ENCODE assay signal across 8 mouse cellular contexts in the genomic region with DNA sequence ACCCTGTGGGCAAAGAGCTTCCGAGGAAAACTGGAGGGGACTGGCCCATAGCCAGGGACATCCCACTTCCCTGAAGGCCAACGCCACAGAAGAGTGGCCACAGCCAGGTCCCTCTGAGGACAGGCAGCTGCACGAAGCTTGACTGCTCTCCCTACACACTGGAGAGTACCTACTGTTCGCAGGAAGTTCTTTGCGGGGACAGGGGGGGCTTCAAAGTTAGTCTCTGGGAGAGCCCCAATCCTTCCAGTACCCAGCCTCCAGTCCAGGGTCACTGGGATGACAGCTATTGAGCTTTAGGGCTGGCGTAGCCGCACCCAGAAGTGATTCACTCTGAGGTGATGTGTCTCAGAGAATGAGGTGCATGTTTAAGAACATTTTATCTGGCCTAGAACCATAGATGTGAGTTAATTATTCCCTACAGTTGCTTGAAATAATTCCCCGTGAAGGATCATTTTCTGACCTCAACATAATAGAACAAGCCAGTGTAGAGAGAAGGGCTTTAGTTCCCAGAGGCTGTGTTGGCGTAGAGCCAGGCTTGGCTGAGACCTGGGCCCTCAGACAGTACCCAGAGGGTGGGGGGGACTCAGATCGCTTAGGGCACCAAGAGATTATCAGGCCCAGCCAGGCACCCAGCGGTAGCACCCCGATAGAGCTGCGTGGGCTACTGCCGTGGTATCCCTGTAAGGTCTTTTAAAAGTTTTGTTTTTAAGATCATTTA. TPM values are rescaled to one million over a fixed set of nuclear protein-coding genes. Genes with fewer than 3 reads are reported as not detected.
DNase-seq lines count a peak whose midpoint lies in the region; ATAC-seq lines count a peak whose summit lies in the region.

No protein-coding gene starts in this region.

- no peak overlapping the region for H3K9ac ChIP-seq in heart, embryonic 11.5 days (ENCODE audit: low read depth, low read length)
- 0 out of 2 replicates have a peak overlapping the region, but pooled peaks have one; percentile 21 for H3K9ac ChIP-seq in forebrain, embryonic 13.5 days
- no peak overlapping the region for H3K9ac ChIP-seq in kidney, embryonic 15.5 days

- WGBS in heart, embryonic 11.5 days (ENCODE audit: insufficient replicate concordance): 82% methylated on average over 14 of the region's 14 CpGs
- WGBS in forebrain, embryonic 13.5 days: 37% methylated on average over 14 of the region's 14 CpGs
- 79% methylated on average over 14 of the region's 14 CpGs for WGBS in kidney, embryonic 15.5 days

- H3K4me3 ChIP-seq in heart, embryonic 11.5 days (ENCODE audit: low read depth, low read length): no peak overlapping the region
- H3K4me3 ChIP-seq in forebrain, embryonic 13.5 days: no peak overlapping the region
- no peak overlapping the region for H3K4me3 ChIP-seq in kidney, embryonic 15.5 days (replicated peaks)

- no peaks in the 10 kb centered on the region; the same call in 1 of the 2 replicates for H3K4me1 ChIP-seq in heart, embryonic 11.5 days (ENCODE audit: control insufficient read depth, insufficient read depth, low read length)
- H3K4me1 ChIP-seq in forebrain, embryonic 13.5 days: peaks cover 25% of the 10 kb centered on the region
- H3K4me1 ChIP-seq in kidney, embryonic 15.5 days: peaks cover 26% of the 10 kb centered on the region

- H3K4me2 ChIP-seq in heart, embryonic 11.5 days: no peak overlapping the region
- H3K4me2 ChIP-seq in forebrain, embryonic 13.5 days: no peak overlapping the region
- no peak overlapping the region for H3K4me2 ChIP-seq in kidney, embryonic 15.5 days

- no peak overlapping the region for H3K27ac ChIP-seq in heart, embryonic 11.5 days (ENCODE audit: low read depth, low read length)
- peak overlapping the region; percentile 79 for H3K27ac ChIP-seq in forebrain, embryonic 13.5 days
- peak overlapping the region; percentile 78 for H3K27ac ChIP-seq in kidney, embryonic 15.5 days

- H3K27me3 ChIP-seq in heart, embryonic 11.5 days (ENCODE audit: control insufficient read depth, insufficient read depth, low read length): no peaks in the 10 kb centered on the region
- no peaks in the 10 kb centered on the region for H3K27me3 ChIP-seq in forebrain, embryonic 13.5 days
- no peaks in the 10 kb centered on the region for H3K27me3 ChIP-seq in kidney, embryonic 15.5 days

- H3K9me3 ChIP-seq in heart, embryonic 11.5 days (replicated peaks; ENCODE audit: control insufficient read depth, low read length): no peaks in the 10 kb centered on the region
- no peaks in the 10 kb centered on the region for H3K9me3 ChIP-seq in forebrain, embryonic 13.5 days (replicated peaks)
- H3K9me3 ChIP-seq in kidney, embryonic 15.5 days (replicated peaks): no peaks in the 10 kb centered on the region

- H3K36me3 ChIP-seq in heart, embryonic 11.5 days (ENCODE audit: control insufficient read depth, insufficient read depth, low read length): peaks cover 31% of the 10 kb centered on the region
- H3K36me3 ChIP-seq in forebrain, embryonic 13.5 days (ENCODE audit: poor library complexity, severe bottlenecking): peaks cover 78% of the 10 kb centered on the region
- H3K36me3 ChIP-seq in kidney, embryonic 15.5 days: peaks cover 85% of the 10 kb centered on the region

- 0 out of 2 replicates have a peak, but pooled peaks have one; percentile 58 for ATAC-seq in heart, embryonic 11.5 days (replicated peaks; ENCODE audit: insufficient number of reproducible peaks, low FRiP score, low TSS enrichment)
- peak; percentile 75 for ATAC-seq in forebrain, embryonic 13.5 days
- ATAC-seq in kidney, embryonic 15.5 days (replicated peaks; ENCODE audit: low FRiP score): peak; percentile 71; the same call in 1 of the 2 replicates

- no peak for DNase-seq in heart, adult 9 months (ENCODE audit: low spot score in 2 of 2)
- peak; percentile 64 for DNase-seq in MN1 (ENCODE audit: low spot score)
- peak; percentile 49 for DNase-seq in retina, postnatal 7 days (ENCODE audit: low read depth, low spot score)
- DNase-seq in layer of hippocampus, adult 8-10 months (ENCODE audit: low spot score in 2 of 2): no peak
- no peak for DNase-seq in gastrocnemius, postnatal 25 days

RNA-seq across cellular contexts. Expression of a gene that starts 13.5 kb away (rescaled TPM):
- polyA plus RNA-seq in heart, embryonic 11.5 days (2014; fragmentation: Nextera tagmentation; extraction: Ambion mirVana): 38.6 and 54.6 TPM in 2 replicates
- polyA plus RNA-seq in forebrain, embryonic 13.5 days (2015; fragmentation: Nextera tagmentation; extraction: Ambion mirVana): 274 and 296 TPM in 2 replicates
- 275 and 297 TPM in 2 replicates for polyA plus RNA-seq in kidney, embryonic 15.5 days (2015; fragmentation: Nextera tagmentation; extraction: Ambion mirVana)
- total RNA-seq in layer of hippocampus, adult 8-10 months (2022): 100 to 1,000 TPM; 171 to 205 (median 194) TPM
- total RNA-seq in gastrocnemius, postnatal 25 days (2021): 10 to 100 TPM in 1 of 2 experiments, 1 to 10 TPM in 1; 9.1 to 25.6 TPM

Comparison
In these comparisons a context has a peak if more than half of its experiments do, and no peak if none do; other contexts are left out.
1. DNase-seq: peak in MN1 (single experiment) and retina, postnatal 7 days (single experiment); none in heart, adult 9 months (0 of 2), layer of hippocampus, adult 8-10 months (0 of 2) and gastrocnemius, postnatal 25 days (single experiment).
2. Peak in every context shown above with its lines, with median percentiles within 50 percentile points of each other: ATAC-seq.